Mouse (Mus musculus): ENCODE data around the gene Gm20388. TPM values are rescaled to one million over a fixed set of nuclear protein-coding genes. Genes with fewer than 3 reads are reported as not detected.
A peak's percentile ranks its signal among the peaks of the same experiment; 100 is the strongest.

Gm20388 gene
- polyA plus RNA-seq, 1 experiment, result 18.7 TPM

GRCm38 (mm10) chr8:122334791-122335490, 2424.3 kb downstream of the Gm20388 start:
- no peak for TF ChIP-seq POLR2A (IDR thresholded peaks at IDR 0.05; ENCODE audit: borderline replicate concordance, insufficient read depth, low read length)
- no peak for TF ChIP-seq CTCF (IDR thresholded peaks at IDR 0.05; ENCODE audit: borderline replicate concordance, insufficient read depth, low read depth, low read length)
- WGBS, result 93% methylated on average over 13 of the region's 13 CpGs
- Histone ChIP-seq H3K27ac (ENCODE audit: insufficient read depth, low read length) (no peak overlapping the region), H3K4me1 (ENCODE audit: control insufficient read depth, insufficient read depth, low read length) (peaks cover 3% of the 10 kb centered on the region; the same call in 1 of the 2 replicates), H3K27me3 (ENCODE audit: control insufficient read depth, insufficient read depth, low read length) (no peaks in the 10 kb centered on the region; the same call in 1 of the 2 replicates), H3K4me3 (replicated peaks; ENCODE audit: insufficient read depth, low read depth, low read length) (no peak overlapping the region)
- DNase-seq, result no peak

DNA sequence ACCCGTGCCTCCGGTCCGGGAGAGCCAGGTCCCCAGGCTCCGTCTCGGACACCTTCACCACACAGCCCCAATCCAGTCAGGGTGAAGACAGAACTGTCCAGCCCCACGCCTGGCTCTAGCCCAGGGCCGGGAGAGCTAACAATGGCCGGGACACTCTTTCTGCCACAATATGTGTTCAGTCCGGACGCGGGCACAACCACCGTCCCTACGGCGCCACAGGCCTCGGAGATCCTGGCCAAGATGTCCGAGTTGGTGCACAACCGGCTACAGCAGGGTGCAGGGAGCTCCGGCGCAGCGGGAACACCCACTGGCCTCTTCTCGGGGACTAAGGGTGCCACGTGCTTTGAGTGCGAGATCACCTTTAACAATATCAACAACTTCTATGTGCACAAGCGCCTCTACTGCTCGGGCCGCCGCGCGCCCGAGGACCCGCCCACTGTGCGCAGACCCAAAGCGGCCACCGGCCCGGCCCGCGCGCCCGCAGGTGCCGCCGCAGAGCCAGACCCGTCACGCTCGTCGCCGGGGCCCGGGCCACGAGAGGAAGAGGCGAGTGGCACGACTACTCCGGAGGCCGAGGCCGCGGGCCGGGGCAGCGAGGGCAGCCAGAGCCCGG, 2425.1 kb downstream of the Gm20388 start:
- DNase-seq, result peak; percentile 23 to 42
- no peaks in the 10 kb centered on the region for H3K4me1 ChIP-seq (ENCODE audit: control insufficient read depth, insufficient read depth, low read length)
- 51% methylated on average over 57 of the region's 57 CpGs for WGBS
- peak overlapping the region; percentile 24 for H3K4me3 ChIP-seq (replicated peaks; ENCODE audit: insufficient read depth, low read depth, low read length)
- H3K27ac ChIP-seq (ENCODE audit: insufficient read depth, low read length), result no peak overlapping the region
- no peaks in the 10 kb centered on the region; the same call in 1 of the 2 replicates for H3K27me3 ChIP-seq (ENCODE audit: control insufficient read depth, insufficient read depth, low read length)
- no peak for TF ChIP-seq CTCF (IDR thresholded peaks at IDR 0.05; ENCODE audit: borderline replicate concordance, insufficient read depth, low read depth, low read length)
- no peak for TF ChIP-seq POLR2A (IDR thresholded peaks at IDR 0.05; ENCODE audit: borderline replicate concordance, insufficient read depth, low read length)

- peak overlapping the region; percentile 24 for H3K4me3 ChIP-seq (replicated peaks; ENCODE audit: insufficient read depth, low read depth, low read length)
- H3K4me1 ChIP-seq (ENCODE audit: control insufficient read depth, insufficient read depth, low read length), result no peaks in the 10 kb centered on the region
- TF ChIP-seq POLR2A (IDR thresholded peaks at IDR 0.05; ENCODE audit: borderline replicate concordance, insufficient read depth, low read length) (no peak), CTCF (IDR thresholded peaks at IDR 0.05; ENCODE audit: borderline replicate concordance, insufficient read depth, low read depth, low read length) (no peak)
- no peaks in the 10 kb centered on the region; the same call in 1 of the 2 replicates for H3K27me3 ChIP-seq (ENCODE audit: control insufficient read depth, insufficient read depth, low read length)
- no peak overlapping the region for H3K27ac ChIP-seq (ENCODE audit: insufficient read depth, low read length)
- 28% methylated on average over 81 of the region's 81 CpGs for WGBS
- peak; percentile 45 to 50 for DNase-seq
These were observed 2425.7 kb downstream of the Gm20388 start for GRCm38 (mm10) chr8:122336251-122336910.

GRCm38 (mm10) chr8:122338852-122339251, 2428.2 kb downstream of the Gm20388 start:
- Histone ChIP-seq H3K4me1 (ENCODE audit: control insufficient read depth, insufficient read depth, low read length) (no peaks in the 10 kb centered on the region), H3K27ac (ENCODE audit: insufficient read depth, low read length) (no peak overlapping the region), H3K27me3 (ENCODE audit: control insufficient read depth, insufficient read depth, low read length) (no peaks in the 10 kb centered on the region; the same call in 1 of the 2 replicates), H3K4me3 (replicated peaks; ENCODE audit: insufficient read depth, low read depth, low read length) (no peak overlapping the region)
- no peak for DNase-seq
- TF ChIP-seq POLR2A (IDR thresholded peaks at IDR 0.05; ENCODE audit: borderline replicate concordance, insufficient read depth, low read length) (no peak), CTCF (IDR thresholded peaks at IDR 0.05; ENCODE audit: borderline replicate concordance, insufficient read depth, low read depth, low read length) (peak; percentile 9; the same call in 1 of the 2 replicates)
- WGBS, result 68% methylated on average over 6 of the region's 6 CpGs

- Histone ChIP-seq H3K27ac (ENCODE audit: insufficient read depth, low read length) (no peak overlapping the region), H3K4me3 (replicated peaks; ENCODE audit: insufficient read depth, low read depth, low read length) (no peak overlapping the region), H3K4me1 (ENCODE audit: control insufficient read depth, insufficient read depth, low read length) (peaks cover 7% of the 10 kb centered on the region), H3K27me3 (ENCODE audit: control insufficient read depth, insufficient read depth, low read length) (no peaks in the 10 kb centered on the region; the same call in 1 of the 2 replicates)
- no peak for DNase-seq
- 91% methylated on average over 3 of the region's 3 CpGs for WGBS
- TF ChIP-seq POLR2A (IDR thresholded peaks at IDR 0.05; ENCODE audit: borderline replicate concordance, insufficient read depth, low read length) (no peak), CTCF (IDR thresholded peaks at IDR 0.05; ENCODE audit: borderline replicate concordance, insufficient read depth, low read depth, low read length) (no peak)
These were observed 2430.1 kb downstream of the Gm20388 start for GRCm38 (mm10) chr8:122340761-122341160.

GRCm38 (mm10) chr8:122341790-122342189, 2431.1 kb downstream of the Gm20388 start:
- Histone ChIP-seq H3K4me3 (replicated peaks; ENCODE audit: insufficient read depth, low read depth, low read length) (no peak overlapping the region), H3K27me3 (ENCODE audit: control insufficient read depth, insufficient read depth, low read length) (no peaks in the 10 kb centered on the region; the same call in 1 of the 2 replicates), H3K27ac (ENCODE audit: insufficient read depth, low read length) (no peak overlapping the region), H3K4me1 (ENCODE audit: control insufficient read depth, insufficient read depth, low read length) (peaks cover 7% of the 10 kb centered on the region)
- no peak for DNase-seq
- TF ChIP-seq CTCF (IDR thresholded peaks at IDR 0.05; ENCODE audit: borderline replicate concordance, insufficient read depth, low read depth, low read length) (no peak), POLR2A (IDR thresholded peaks at IDR 0.05; ENCODE audit: borderline replicate concordance, insufficient read depth, low read length) (no peak)
- 79% methylated on average over 6 of the region's 6 CpGs for WGBS

DNA sequence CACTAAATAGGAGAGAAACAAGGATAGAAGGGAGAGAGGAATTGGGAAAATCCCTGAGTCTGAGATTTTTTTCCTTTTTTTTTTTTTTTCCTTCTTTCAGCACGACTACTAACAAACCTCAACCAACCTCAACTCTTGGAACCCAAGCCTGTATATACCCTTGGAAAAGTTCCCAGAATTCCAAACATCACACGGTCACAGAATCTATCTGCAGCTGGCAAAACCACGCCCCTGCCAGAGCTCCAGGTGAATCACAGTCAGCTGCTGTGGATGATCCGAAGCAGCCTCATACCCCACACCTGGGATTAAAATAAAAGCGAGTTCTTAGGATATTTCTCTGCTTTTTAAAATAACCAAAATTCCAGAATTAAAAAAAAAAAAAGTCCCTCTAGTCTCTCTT, 2431.7 kb downstream of the Gm20388 start:
- no peaks in the 10 kb centered on the region for H3K27me3 ChIP-seq (ENCODE audit: control insufficient read depth, insufficient read depth, low read length)
- H3K4me3 ChIP-seq (replicated peaks; ENCODE audit: insufficient read depth, low read depth, low read length), result no peak overlapping the region
- no peak overlapping the region for H3K27ac ChIP-seq (ENCODE audit: insufficient read depth, low read length)
- WGBS, result 60% methylated on average over 5 of the region's 5 CpGs
- DNase-seq, result no peak
- H3K4me1 ChIP-seq (ENCODE audit: control insufficient read depth, insufficient read depth, low read length), result peaks cover 7% of the 10 kb centered on the region
- TF ChIP-seq POLR2A (IDR thresholded peaks at IDR 0.05; ENCODE audit: borderline replicate concordance, insufficient read depth, low read length) (no peak), CTCF (IDR thresholded peaks at IDR 0.05; ENCODE audit: borderline replicate concordance, insufficient read depth, low read depth, low read length) (no peak)
